Mouse (Mus musculus) megakaryocyte, embryonic 14.5 days (primary cell): ENCODE results near the gene Dgkd.

ENCODE experiments used
- FLI1 ChIP-seq: IDR thresholded peaks from 2 replicates; pipeline ENCODE4 v1.6.1; 2012; ENCODE audit warnings: low read length, inconsistent platforms, mixed read lengths
- GATA1 ChIP-seq: IDR thresholded peaks from 3 replicates; pipeline ENCODE4 v1.6.1; 2012; ENCODE audit warnings: mixed read lengths, low read length, inconsistent platforms, borderline replicate concordance

- no peak for TF ChIP-seq GATA1
- TF ChIP-seq FLI1, result no peak
Measured at GRCm38 (mm10) chr1:87891634-87892033, 38.5 kb downstream of the Dgkd start.
